Mouse (Mus musculus): Measurements from ENCODE around the gene Sar1a.

Gene Sar1a

DNA sequence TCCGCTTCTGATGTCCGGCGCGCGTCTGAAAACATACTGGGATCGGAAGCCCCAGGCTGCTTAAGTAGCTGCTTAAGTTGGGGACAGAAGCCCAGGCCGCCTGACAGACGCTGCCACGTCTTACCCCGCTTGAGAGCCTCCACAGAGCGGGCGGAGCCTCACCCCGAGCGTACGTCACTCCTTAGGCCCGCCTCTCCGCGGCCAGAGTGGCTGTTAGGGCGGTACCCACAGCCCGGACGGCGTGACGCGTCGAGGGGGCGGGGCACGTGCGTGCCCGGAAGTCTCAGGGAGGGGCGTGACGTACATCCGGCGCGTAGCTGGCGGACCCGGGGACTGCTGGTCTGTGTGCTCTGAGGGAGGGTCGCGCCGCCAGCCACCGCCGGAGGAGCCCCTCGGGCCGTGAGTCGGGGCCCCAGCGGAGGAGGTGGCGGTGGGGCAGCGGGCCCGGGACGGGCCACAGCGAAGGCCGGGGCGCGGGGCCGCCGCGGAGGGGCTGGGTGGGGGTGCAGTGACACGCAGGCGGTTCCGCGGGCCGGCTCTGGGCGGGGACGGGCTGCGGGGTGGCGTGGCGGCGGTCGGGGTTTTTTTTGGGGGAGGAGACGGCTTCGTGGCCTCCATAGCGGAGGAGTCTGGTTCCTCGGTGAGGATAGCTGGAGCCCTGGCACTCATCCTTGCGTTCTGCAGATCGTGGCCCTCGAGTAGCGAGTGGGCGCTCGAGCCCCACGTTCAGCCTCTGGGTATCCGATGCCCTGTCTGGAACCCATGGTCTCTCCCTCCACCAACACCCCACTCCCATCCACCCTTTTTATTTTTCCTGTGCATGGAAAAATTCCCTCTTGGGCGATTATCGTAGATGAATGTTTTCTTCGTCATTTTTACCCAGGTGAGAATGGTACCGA lies at the start of gene Sar1a:
Sar1a (plus strand) TSS at position 285 of the 899 bp plus-strand sequence.
- DNase-seq, result peak; percentile 97

DNA sequence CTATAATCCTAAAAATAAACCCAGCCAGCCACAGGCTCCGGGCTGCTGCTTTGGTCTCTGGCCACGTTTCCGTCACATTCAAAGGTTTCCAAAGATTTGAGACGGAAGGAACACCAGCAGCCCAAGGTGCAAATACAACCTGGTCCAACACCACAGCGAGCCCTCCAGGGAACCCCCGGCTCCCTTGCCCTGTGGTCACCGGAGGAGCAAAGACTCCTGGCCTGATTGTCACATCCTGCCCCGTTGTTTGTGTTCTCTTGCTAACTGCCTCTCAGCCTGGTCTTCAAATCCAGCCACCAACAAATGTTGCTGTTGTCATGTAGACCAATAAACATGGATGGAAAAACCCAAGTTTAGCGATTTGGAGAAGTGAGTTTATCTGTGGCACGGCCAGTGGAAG lies 47.7 kb upstream of the Sar1a start:
- no peak for DNase-seq

DNA sequence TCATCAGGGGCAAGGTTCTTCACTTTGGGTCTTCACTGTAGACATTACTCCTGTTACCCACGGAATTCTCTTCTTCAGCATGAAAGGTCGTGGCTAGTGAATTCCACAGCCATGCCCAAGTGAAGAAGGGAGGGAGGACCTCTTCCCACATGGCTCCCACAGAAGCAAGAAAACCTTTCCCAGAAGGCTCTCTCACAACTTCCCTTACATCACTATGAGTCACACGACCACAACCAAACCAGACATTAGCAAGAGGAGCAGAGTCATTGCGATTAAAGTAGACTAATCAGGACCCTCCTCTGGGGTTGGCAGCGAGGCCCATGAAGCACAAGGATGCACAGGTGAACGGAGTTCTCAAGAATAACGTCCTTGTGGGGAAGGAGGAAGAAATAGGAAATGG lies 43.0 kb upstream of the Sar1a start:
- no peak for DNase-seq

DNA sequence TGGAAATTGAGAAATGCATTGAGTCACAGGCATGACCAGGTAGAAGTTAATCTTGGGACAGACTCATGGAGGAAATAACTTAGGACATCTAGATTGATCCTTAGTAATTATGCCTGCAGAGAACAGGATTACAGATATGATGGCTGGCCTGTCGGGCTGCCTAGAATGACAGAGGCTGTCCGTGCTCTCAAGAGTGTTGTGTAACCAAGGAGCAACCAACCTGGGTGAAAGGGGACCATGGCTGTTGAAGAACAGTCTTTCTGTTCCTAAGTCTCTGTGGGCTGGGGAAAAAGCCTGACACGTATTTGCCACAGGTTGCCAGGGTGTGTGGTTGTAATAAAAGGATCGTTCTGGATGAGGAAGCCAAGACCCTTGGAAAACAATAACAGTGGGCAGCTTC lies 39.7 kb upstream of the Sar1a start:
- no peak for DNase-seq

DNA sequence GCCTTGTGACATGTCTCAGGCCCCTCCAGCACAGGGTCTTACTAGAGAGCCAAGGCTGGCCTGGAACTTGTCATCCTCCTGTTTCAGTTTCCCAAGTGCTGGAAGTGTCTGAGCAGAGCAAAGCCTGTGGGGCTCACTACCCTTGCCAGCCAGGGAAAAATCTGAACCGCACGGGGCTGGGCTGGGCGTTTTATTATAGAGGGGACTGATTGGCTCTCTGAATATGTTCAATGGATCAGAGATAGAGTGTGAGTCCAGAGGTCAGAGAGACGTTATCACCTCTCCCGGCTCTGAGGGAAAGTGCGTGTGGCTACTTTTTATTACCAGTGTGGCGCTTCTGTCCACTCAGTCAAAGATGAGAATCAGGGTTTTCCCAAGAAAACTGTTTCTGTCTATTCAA lies 33.5 kb upstream of the Sar1a start:
- no peak for DNase-seq

DNA sequence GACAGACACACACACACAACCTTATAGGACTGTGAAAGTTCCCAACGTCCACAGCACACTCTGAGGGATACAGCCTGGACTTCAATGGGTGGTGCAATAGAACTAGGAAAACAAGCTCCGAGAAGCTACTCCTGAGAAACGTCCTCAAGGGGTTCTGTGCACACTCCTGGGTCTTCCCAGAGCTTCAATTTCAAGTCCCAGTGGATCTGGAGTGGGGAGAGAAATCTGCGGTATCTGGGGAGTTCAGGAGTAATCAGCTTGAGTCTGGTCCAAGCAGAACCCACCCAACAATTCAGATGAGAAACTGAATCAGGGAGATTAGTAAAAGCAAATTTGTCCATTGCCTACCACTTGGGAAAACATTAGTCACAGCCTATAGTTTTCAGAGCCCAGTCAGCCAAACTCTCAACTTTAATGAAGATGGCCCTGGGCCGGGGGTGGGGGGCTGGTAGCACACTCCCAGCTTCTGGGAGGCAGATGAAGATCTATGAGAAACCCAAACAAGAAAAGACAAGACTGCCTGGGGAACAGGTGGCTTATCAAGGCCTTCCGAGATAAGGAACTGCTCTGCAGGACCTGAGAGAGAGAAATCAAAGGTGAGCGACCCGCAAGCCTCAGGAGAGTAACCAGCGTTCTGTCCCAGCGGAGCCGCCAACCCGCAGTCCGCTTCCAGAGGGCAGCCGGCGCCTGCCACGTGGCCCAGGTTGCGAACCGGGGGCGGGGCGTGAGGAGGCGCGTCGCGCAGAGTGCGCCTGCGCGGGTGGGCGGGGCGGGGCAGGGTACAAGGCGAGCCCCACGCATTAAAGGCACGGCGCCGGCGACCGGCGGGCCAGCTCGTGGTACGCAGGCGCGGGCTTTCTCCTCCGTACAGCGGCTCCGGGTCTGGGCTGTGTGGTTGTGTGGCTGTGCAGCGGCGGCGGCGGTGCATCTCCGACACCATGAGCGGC lies 32.0 kb upstream of the Sar1a start, which contains the start of gene Ppa1:
Ppa1 (plus strand) TSS at position 763 of the 947 bp plus-strand sequence.
- DNase-seq, result peak; percentile 81

DNA sequence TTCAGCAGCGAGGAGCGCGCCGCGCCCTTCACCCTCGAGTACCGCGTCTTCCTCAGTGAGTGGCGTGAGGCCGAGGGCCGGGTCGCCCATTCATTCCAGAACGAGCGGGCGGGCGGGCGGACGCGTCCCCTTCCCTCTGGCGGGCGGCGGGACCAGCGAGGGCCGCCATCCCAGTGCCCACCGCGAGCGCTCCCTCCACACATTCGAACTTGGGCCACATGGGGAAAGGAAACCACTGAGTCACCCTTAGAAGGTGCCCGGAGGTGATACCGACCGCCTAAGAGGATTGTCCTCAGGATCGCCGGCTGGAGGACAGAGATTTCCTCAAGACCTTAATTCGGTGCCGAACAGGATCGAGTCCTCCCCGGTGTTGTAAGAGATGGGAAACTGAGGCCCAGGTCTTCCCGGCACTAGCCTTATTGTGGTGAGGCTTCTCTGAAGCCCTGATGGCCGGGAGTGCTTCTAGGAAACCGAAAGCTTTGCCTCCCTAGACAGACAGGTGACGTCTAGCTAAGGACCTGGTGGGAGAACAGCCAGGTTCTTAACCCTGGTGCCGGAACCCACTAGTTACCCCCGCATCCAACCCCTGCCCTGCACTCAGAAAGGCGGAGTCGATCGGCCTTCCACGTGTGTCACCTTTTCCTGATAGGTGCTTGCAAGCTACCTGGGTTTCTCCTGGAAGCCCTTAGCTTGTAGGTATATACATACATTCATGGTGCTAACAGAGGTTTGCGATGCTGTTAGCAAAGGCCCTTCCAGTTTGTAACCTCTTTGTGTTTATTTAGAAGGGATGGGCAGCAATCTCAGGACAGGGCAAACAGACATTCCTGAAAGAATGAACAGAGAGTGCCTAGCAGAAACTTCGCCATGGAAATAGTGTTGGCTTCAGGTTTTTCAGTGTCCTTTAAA lies 31.1 kb upstream of the Sar1a start:
- no peak for DNase-seq

DNA sequence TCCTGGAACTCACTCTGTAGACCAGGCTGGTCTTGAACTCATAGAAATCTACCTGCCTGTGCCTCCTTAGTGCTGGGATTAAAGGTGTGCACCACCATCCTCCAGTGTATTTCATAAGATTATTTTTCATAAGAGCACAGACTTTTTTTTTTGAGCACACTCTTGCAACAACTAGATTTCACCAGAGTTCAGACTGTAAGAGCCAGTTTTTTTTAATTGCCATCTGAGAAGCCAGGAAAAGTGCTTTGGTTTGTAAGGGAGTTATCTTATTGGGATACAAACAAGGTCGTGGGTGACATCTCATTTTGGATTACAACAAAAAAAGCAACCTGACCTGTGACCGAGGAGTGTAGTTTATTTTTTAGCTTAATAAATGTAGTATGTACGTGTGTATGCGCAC lies 26.0 kb upstream of the Sar1a start:
- no peak for DNase-seq

DNA sequence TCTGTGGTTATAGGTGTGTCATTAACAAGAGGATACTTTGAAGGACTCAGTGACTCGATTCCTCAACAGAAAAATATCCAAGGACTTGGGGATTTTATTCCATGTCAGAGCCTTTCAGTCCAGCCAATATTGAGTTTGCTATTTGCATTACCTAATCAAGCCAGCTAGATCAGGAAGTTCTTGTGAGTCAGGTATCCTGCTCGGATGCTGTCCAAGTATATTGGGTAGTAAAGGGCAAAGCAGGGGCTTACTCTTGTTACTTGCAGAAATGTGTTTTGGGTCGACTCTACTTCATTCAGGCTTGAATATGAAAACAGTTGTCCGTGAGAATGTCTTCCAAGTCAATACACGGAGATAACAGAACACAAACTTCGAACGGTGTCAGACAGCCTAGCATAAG lies 25.4 kb upstream of the Sar1a start:
- no peak for DNase-seq

DNA sequence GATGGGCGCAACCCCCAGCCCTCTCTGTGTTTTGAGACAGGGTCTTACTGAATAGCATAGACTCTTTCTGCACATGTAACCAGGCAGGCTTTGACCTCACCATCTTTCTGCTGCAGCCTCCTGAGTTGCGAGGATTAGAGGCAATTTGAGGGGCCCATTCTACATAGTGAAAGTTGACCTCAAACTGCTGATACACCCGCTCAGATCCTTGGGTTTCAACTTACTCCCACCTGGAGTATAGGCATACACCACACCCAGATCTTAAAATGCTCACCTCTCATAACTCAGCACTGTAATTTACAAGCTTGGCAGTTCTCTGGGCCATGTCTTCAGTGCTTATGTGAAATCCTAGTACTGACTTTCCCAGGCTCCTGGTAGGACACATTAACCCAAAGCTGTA lies 24.9 kb upstream of the Sar1a start:
- no peak for DNase-seq

DNA sequence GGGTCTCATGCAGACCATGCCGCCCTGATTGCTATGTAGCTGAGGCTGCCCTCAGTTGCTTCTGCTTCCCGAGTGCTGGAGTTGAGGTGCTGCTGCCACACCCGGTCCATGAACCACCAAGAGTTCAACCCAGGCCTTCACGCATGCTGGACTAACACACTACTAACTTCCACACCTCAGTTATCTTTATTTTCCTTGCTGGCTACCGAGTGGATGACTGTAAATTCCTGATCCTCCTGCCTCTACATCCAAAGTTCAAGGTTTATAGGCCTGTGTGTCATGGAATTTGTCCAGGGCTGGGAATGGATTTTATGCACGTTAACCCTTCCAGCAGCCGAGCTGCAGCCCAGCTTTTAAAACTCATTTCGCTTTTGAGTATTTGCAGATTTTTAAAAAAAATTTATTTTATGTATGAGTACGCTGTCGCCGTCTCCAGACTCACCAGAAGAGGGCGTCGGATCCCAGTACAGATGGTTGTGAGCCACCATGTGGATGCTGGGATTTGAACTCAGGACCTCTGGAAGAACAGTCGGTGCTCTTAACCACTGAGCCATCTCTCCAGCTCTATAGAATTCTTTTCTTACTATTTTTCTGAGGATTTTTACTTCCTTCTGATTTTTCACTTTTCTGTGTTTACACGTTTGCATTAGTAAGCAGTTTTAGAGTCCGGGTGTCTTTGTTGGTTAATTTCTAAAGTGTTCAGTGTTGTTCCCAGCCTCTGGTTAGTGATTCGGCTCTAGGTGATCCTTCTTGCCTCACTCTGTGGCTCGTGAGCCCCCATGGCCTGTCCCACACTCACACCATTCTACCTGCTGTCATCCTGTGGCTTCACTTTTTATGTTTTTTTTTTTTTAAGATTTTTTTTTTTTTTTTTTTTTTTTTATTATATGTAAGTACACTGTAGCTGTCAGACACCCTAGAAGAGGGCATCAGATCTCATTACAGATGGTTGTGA lies 22.9 kb upstream of the Sar1a start:
- no peak for DNase-seq

DNA sequence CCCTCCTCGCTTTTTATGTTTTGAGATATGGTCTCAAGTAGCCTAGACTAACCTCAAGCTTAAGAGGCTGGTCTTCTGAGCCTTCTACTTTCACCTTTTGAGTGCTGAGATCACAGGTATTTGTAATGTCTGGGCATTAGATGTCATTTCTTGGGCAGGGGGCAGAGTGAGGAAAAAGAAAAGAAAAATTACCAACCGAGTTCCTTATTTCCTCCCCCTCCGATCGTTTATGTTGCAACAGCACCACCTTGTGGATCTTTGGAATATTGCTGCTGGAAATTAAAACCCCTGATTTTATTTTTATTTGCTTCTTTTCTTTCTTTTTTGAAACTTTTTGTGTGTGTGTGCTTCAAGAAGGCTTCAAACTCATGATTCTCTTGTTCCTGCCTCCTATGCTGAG lies 22.1 kb upstream of the Sar1a start:
- peak; percentile 42 for DNase-seq

DNA sequence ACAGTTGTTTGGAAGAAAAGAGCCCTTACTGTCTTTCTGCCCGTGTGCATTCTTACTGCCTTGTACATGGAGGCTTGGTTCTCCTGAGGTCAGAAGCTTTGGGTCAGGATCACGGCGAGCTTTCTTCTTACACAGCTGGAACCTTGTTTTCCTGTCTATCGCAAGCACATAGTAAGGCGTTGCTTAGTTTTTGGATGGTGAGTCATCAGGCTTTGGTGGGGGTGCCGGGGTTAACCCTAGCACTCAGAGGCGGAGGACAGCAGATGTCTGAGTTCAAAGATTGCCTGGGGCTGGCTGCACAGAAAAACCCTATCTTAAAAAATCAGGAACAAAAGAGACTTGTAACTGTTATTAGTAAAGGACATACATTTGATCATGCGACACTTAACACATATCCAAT lies 18.2 kb upstream of the Sar1a start:
- DNase-seq, result no peak

DNA sequence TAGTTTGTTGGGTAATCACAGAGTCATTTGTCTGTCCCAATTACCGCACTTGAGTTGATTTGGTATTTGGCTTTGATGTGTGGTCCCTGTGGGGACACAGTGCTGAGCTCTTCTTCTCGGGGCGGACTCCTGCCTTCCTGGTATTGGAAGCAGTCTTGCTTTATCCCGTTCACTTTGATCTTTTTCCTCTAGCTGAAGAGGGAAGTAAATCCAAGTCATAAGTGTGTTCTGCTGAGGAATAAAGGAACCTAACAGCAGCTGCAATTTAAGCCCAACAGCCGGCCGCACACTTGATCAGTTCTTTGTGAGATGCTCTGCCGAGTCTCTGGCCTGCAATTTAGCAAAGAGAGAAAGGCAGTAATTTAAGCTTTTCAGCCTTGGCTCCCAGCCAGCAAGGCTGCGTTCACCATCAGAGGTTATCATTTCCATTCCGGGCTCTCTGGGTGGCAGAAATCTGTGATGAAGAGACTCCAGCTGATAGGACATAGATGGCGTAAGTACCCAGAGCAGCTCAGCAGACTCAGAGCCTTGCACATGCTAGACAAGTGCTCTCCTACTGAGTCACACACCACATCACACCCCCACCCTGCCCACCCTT lies 17.6 kb upstream of the Sar1a start:
- no peak for DNase-seq

DNA sequence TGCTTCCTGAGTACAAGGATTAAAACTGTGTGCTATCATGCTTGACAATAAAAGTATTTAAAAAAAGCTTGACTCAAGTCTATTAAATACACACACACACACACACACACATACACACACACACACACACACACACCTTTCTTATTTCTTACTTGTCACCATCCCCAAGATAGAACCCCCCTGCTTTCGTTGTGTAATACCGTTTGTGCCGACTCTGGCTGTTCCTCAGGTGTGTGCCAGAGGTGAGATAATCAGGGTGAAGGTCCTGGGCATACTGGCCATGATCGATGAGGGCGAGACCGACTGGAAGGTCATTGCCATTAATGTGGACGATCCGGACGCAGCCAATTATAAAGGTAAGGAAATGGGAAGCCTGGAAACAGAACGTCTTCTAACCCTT lies 15.0 kb upstream of the Sar1a start:
- no peak for DNase-seq

DNA sequence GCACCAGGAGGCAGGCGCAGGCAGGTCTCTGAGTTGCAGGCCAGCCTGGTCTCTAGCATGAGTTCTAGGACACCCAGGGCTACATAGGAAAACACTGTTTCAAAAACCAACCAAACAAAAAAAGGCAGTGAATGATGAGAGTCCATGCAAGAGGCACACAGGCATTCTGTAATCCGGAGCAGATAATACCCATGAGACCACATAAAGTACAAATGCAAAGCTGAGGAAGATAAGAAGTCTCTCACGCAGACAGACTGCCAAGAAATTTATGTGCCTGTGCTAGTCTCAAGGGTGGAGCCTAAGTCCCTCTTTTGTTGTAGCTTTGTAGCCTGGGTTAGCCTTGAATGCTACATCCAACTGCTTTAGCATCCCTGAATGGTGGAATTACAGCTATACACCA lies 14.4 kb upstream of the Sar1a start:
- no peak for DNase-seq

DNA sequence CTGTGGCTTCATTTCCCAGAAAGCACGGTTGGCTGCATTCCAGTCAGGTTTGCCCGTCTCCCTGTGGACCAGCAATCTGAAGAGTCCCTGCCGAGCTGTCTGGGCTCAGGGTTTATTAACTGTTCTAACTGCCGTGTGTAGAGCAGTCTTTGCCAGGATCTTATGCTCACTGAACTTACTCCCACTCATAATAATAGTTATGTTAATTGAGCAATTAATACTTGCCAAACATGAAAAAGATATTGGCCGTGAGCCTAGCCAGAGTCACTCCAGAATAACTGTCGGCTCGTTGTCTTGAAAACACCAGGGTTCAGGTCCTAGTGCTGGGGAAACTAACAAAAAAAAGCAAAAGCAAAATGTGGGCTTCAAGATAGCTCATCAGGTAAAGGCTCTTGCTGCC lies 10.8 kb upstream of the Sar1a start:
- DNase-seq, result no peak

DNA sequence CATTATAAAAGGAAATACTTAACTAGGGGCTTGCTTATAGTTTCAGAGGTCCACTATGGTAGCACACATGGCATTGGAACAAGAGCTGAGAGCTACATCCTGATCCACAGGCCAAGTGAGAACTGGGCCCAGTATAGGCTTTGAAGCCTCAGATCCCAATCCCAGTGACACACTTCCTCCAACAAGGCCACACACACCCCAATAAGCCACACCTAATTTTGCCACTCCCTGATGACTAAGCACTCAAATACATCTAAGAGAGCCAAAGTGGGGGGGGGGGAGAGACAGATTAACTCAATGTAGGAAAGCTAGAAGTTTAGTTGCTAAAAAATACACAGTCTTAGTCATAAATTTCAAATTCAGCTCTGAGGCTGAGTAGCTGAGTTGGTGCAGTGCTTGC lies 10.2 kb upstream of the Sar1a start:
- no peak for DNase-seq

DNA sequence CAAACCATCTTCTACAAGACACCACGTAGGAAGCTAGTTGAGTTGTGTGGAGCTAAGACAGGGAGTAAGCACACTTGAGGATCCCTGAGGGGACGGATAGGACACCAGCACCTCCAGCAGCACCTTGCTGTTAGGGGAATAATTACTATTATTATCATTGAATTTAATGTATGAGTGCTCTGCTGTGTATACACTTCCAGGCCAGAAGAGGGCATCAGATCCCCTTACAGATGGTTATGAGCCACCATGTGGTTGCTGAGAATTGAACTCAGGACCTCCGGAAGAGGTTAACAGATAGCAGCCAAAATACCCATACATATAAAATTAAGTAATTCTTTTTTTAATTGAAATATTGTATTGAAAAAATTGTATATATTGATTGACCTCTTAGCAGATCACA lies 9.3 kb upstream of the Sar1a start:
- DNase-seq, result no peak

DNA sequence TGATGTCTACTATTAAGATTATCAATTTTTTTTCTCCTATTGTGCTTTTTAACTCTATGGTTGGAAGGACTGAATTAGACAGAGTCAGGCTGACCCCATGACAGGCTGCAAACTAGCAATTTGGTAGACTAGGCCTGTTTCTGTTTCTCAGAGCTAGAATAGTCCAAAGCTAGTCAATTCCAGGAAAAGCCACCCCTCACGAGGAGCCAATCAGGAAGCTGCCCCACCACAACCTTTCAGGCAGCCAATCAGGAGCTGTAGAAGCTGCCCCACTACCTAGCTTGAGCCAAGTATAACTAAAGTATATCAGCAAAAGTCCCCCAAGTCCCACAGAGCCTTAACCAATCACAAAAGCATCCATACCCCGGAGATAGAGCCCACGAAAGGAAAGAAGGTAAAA lies 4.2 kb upstream of the Sar1a start:
- no peak for DNase-seq

DNA sequence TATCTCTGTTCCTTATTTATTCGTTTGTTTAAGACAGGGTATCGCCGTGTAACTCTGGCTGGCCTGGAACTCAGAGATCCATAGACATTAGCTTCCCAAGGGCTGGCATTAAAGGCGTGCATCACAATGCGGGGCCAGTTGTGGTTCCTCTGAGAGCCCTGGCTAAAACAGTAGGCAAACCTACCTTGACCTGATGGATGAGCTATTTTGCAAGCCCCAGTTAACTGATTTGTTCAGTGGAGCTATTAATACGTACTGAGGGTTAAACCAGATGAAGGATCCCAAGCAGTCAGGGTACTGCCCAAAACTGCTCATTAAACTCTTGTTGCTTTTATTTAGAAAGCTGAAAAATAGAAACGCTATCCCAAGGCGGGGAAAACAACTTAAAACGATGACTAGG lies 554 bp upstream of the Sar1a start:
- no peak for DNase-seq
